Mouse (Mus musculus): ENCODE results near the gene Mmp27. TPM values are rescaled to one million over a fixed set of nuclear protein-coding genes. Genes with fewer than 3 reads are reported as not detected.

The Mmp27 gene
- polyA plus RNA-seq, 1 experiment: not detected

- H3K27ac ChIP-seq (replicated peaks; ENCODE audit: low read depth, low read length): no peak overlapping the region; the same call in 1 of the 2 replicates
- H3K4me1 ChIP-seq (ENCODE audit: control insufficient read depth, insufficient read depth, insufficient read length, low read length): no peaks in the 10 kb centered on the region
- no peak overlapping the region for H3K4me3 ChIP-seq (ENCODE audit: insufficient read depth, low read depth, low read length)
Measured at GRCm38 (mm10) chr9:7572663-7573308, 1.6 kb downstream of the Mmp27 start.

DNA sequence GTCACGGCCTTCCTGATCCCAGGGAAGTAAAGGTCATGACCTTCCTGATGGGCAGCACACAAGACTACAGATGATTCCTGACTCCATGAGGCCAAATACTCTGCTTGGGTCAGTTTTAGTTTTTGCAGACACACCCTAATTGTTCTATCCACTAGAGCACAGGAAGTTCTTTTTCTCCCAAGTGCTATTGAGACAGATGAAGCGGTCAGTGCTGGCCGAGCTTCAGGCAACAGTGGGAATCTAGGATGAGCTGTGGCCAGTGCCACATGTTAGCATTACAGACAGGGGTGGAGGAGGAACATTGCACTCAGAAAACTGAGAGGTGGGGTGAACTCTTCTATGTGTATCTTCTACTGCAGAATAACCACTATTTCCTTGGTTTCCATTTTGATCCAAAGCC, 4.3 kb downstream of the Mmp27 start:
- Histone ChIP-seq H3K4me1 (ENCODE audit: control insufficient read depth, insufficient read depth, insufficient read length, low read length) (no peaks in the 10 kb centered on the region), H3K4me3 (ENCODE audit: insufficient read depth, low read depth, low read length) (no peak overlapping the region), H3K27ac (replicated peaks; ENCODE audit: low read depth, low read length) (no peak overlapping the region)

DNA sequence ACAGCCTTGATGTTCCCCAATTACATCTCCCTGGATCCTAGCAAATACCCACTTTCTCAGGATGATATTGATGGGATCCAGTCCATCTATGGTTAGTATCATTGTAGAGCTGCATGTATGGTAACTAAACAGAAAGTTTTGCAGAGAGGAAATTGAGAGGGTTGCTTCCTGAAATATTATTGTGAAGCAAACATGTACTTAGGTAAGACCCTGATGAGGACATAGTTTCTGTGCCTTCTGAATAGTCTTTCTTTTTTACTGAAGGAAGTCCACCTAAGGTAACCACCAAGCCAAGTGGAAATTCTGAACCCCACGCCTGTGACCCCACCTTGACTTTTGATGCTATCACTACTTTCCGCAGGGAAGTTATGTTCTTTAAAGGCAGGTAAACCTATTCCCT, 6.2 kb downstream of the Mmp27 start:
- Histone ChIP-seq H3K4me1 (ENCODE audit: control insufficient read depth, insufficient read depth, insufficient read length, low read length) (no peaks in the 10 kb centered on the region), H3K27ac (replicated peaks; ENCODE audit: low read depth, low read length) (no peak overlapping the region), H3K4me3 (ENCODE audit: insufficient read depth, low read depth, low read length) (no peak overlapping the region)

GRCm38 (mm10) chr9:7590063-7590462, 18.9 kb downstream of the Mmp27 start:
- H3K4me3 ChIP-seq (ENCODE audit: insufficient read depth, low read depth, low read length): no peak overlapping the region
- H3K4me1 ChIP-seq (ENCODE audit: control insufficient read depth, insufficient read depth, insufficient read length, low read length): no peaks in the 10 kb centered on the region
- no peak overlapping the region for H3K27ac ChIP-seq (replicated peaks; ENCODE audit: low read depth, low read length)

GRCm38 (mm10) chr9:7593272-7593812, 22.1 kb downstream of the Mmp27 start:
- H3K4me1 ChIP-seq (ENCODE audit: control insufficient read depth, insufficient read depth, insufficient read length, low read length): no peaks in the 10 kb centered on the region
- no peak overlapping the region for H3K4me3 ChIP-seq (ENCODE audit: insufficient read depth, low read depth, low read length)
- H3K27ac ChIP-seq (replicated peaks; ENCODE audit: low read depth, low read length): no peak overlapping the region

- Histone ChIP-seq H3K4me3 (ENCODE audit: insufficient read depth, low read depth, low read length) (peak overlapping the region; percentile 49), H3K27ac (replicated peaks; ENCODE audit: low read depth, low read length) (peak overlapping the region; percentile 32), H3K4me1 (ENCODE audit: control insufficient read depth, insufficient read depth, insufficient read length, low read length) (no peaks in the 10 kb centered on the region)
Measured at GRCm38 (mm10) chr9:7594816-7595540, 23.8 kb downstream of the Mmp27 start.

DNA sequence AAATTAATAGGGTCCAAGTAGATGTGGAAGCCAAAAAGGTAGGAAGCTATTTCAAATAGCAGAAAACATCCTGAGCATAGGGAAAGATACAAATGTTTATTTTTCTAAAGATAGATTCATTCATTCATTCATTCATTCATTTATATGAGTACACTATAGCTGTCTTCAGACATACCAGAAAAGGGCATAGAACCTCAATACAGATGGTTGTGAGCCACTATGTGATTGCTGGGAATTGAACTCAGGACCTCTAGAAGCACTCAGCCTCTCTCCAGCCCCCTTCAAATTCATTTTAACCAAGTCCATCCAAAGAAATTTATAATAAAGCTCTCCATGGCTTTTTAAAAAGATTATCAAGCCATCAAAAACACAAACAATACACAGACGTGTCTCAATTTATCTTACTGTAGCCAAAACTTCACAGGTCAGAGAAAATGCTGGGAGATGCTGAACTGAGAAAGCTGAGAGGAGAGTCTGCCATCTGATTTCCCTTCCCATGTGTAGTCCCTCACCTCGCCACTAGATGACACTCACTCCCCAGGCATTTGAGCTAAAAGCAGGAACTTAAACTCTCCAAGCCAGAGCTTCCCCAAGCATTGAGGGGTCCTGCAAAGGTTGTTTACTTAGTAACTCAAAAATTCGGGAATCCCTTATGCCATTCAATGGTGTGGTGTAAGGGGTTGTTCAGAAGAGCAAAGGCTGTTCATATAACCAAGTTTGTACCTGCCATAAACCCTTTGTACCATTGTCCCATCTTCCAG, 32.0 kb downstream of the Mmp27 start:
- Histone ChIP-seq H3K27ac (replicated peaks; ENCODE audit: low read depth, low read length) (no peak overlapping the region), H3K4me3 (ENCODE audit: insufficient read depth, low read depth, low read length) (no peak overlapping the region), H3K4me1 (ENCODE audit: control insufficient read depth, insufficient read depth, insufficient read length, low read length) (no peaks in the 10 kb centered on the region)

DNA sequence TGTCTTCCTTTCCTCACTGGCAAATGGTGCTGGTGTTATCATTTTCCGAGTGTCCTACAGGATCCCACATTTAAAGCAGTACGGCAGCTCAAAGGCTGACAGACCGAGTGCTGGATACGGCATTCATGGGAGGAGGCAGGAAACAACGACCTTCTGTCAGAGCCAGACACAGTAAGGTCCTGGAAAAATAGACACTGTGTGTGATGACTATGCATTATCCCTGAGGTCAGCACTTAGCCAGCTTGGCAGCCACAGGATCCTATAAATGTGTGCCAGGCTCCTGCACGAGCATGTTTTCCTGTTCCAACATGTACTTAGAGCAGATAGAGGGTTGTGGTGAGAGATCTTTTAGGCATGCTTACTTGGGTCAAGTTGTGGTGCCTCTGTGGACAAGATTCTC, 32.8 kb downstream of the Mmp27 start:
- Histone ChIP-seq H3K4me1 (ENCODE audit: control insufficient read depth, insufficient read depth, insufficient read length, low read length) (no peaks in the 10 kb centered on the region), H3K27ac (replicated peaks; ENCODE audit: low read depth, low read length) (no peak overlapping the region), H3K4me3 (ENCODE audit: insufficient read depth, low read depth, low read length) (no peak overlapping the region)

GRCm38 (mm10) chr9:7605638-7606037, 34.4 kb downstream of the Mmp27 start:
- Histone ChIP-seq H3K4me3 (ENCODE audit: insufficient read depth, low read depth, low read length) (no peak overlapping the region), H3K27ac (replicated peaks; ENCODE audit: low read depth, low read length) (no peak overlapping the region)

GRCm38 (mm10) chr9:7622582-7622981, 51.4 kb downstream of the Mmp27 start:
- no peaks in the 10 kb centered on the region for H3K4me1 ChIP-seq (ENCODE audit: control insufficient read depth, insufficient read depth, insufficient read length, low read length)
- H3K27ac ChIP-seq (replicated peaks; ENCODE audit: low read depth, low read length): no peak overlapping the region
- H3K4me3 ChIP-seq (ENCODE audit: insufficient read depth, low read depth, low read length): no peak overlapping the region

More at GRCm38 (mm10) chr9:7605638-7606037, 34.4 kb downstream of the Mmp27 start:
- H3K4me1 ChIP-seq (ENCODE audit: control insufficient read depth, insufficient read depth, insufficient read length, low read length): no peaks in the 10 kb centered on the region

GRCm38 (mm10) chr9:7627931-7628330, 56.7 kb downstream of the Mmp27 start, which contains the start of gene Mmp20:
Mmp20 (plus strand) TSS chr9:7628231.
- Histone ChIP-seq H3K4me3 (ENCODE audit: insufficient read depth, low read depth, low read length) (no peak within 1 kb of the TSS), H3K4me1 (ENCODE audit: control insufficient read depth, insufficient read depth, insufficient read length, low read length) (no peaks in the 10 kb centered on the region), H3K27ac (replicated peaks; ENCODE audit: low read depth, low read length) (no peak within 1 kb of the TSS)

Other genes starting within 250 kb of the Mmp27 start
- 2.3 TPM in 1 of 2 replicates, not detected in the other for gene Mmp12, start 227.0 kb upstream of the Mmp27 start, polyA plus RNA-seq (2012; ENCODE audit: insufficient read depth, insufficient read length, missing spikeins)
- not detected in 2 replicates for gene Mmp1b, start 183.3 kb upstream of the Mmp27 start, polyA plus RNA-seq (2012; ENCODE audit: insufficient read depth, insufficient read length, missing spikeins)
- 5.9 and 12.8 TPM in 2 replicates for gene Mmp3, start 125.6 kb upstream of the Mmp27 start, polyA plus RNA-seq (2012; ENCODE audit: insufficient read depth, insufficient read length, missing spikeins)
- not detected in 2 replicates for gene Mmp10, start 69.0 kb upstream of the Mmp27 start, polyA plus RNA-seq (2012; ENCODE audit: insufficient read depth, insufficient read length, missing spikeins)
- gene Mmp8, start 12.9 kb upstream of the Mmp27 start, polyA plus RNA-seq (2012; ENCODE audit: insufficient read depth, insufficient read length, missing spikeins): not detected in 2 replicates
- gene Mmp20, start 56.8 kb downstream of the Mmp27 start, polyA plus RNA-seq (2012; ENCODE audit: insufficient read depth, insufficient read length, missing spikeins): not detected in 2 replicates
- not detected in 2 replicates for gene Mmp7, start 120.7 kb downstream of the Mmp27 start, polyA plus RNA-seq (2012; ENCODE audit: insufficient read depth, insufficient read length, missing spikeins)
- gene Tmem123, start 192.6 kb downstream of the Mmp27 start, polyA plus RNA-seq (2012; ENCODE audit: insufficient read depth, insufficient read length, missing spikeins): 48.1 and 61.0 TPM in 2 replicates